Mouse (Mus musculus) forebrain, postnatal 0 days (tissue): ENCODE results near the gene Alkbh2. TPM values are rescaled to one million over a fixed set of nuclear protein-coding genes. Genes with fewer than 3 reads are reported as not detected.

Experiments used
- ATAC-seq: fragments of 200-750 bp; cut with Nextera tagmentation; 2 replicates; pipeline ENCODE4 v1.8.0; 2017; ENCODE audit warnings: mild to moderate bottlenecking, moderate library complexity
- DNase-seq: peaks from one replicate; pipeline ENCODE4 v3.0.0-alpha.2; 2015
- H3K27ac ChIP-seq: fragments of 300-500 bp; sonication (generic); 2 replicates; pipeline ENCODE4 v1.5.1; 2014; ENCODE audit warnings: low read depth, mild to moderate bottlenecking, antibody characterized with exemption, low read length, moderate library complexity, mixed read lengths
- H3K27me3 ChIP-seq: fragments of 300-500 bp; sonication (generic); 2 replicates; pipeline ENCODE4 v1.6.1; 2014; ENCODE audit warnings: mild to moderate bottlenecking, low read length, mixed read lengths; ENCODE audit not compliant: insufficient read depth
- H3K36me3 ChIP-seq: fragments of 300-500 bp; sonication (generic); 2 replicates; pipeline ENCODE4 v1.6.1; 2014; ENCODE audit warnings: mild to moderate bottlenecking, moderate library complexity; ENCODE audit not compliant: insufficient read depth
- H3K4me1 ChIP-seq: fragments of 300-500 bp; sonication (generic); 2 replicates; pipeline ENCODE4 v1.6.1; 2014; ENCODE audit warnings: antibody characterized with exemption; ENCODE audit not compliant: insufficient read depth
- H3K4me2 ChIP-seq: fragments of 300-500 bp; sonication (generic); 2 replicates; pipeline ENCODE4 v1.6.1; 2014; ENCODE audit warnings: low read depth, mild to moderate bottlenecking, moderate library complexity
- H3K4me3 ChIP-seq: fragments of 300-500 bp; sonication (generic); 2 replicates; pipeline ENCODE4 v1.5.1; 2014; ENCODE audit warnings: low read depth, low read length, mixed read lengths
- H3K9ac ChIP-seq: fragments of 300-500 bp; sonication (generic); 2 replicates; pipeline ENCODE4 v1.6.1; 2014; ENCODE audit warnings: mild to moderate bottlenecking
- H3K9me3 ChIP-seq: fragments of 300-500 bp; sonication (generic); 2 replicates; pipeline ENCODE4 v1.6.1; 2016; ENCODE audit warnings: low read length
- CTCF ChIP-seq: sonication (generic); IDR thresholded peaks from 2 replicates; pipeline ENCODE4 v1.5.1; 2016; ENCODE audit warnings: antibody characterized with exemption, control low read depth, low read depth
- WGBS: fragments of 180-500 bp; shearing (Covaris S2); extraction: QIAGEN DNeasy Blood & Tissue Kit; methylation state at CpG from one replicate; pipeline ENCODE4 v1.1.7; 2014; 5-methylcytosine and 5-hydroxymethylcytosine counted together
- polyA plus RNA-seq: library from polyadenylated mRNA; unstranded; fragments of >200 nt; fragmentation: Nextera tagmentation; extraction: Ambion mirVana; gene quantifications from 2 replicates; pipeline ENCODE4 v1.2.1, GENCODE M21; 2015
- total RNA-seq: library from RNA; depleted of rRNA; stranded (reverse); fragments of >200 nt; gene quantifications from 2 replicates; pipeline ENCODE4 v1.2.3, GENCODE M21; 2014

Gene Alkbh2
- total and polyA plus RNA-seq, 2 experiments from 2014 or later: 5.8 to 6.9 TPM

DNA sequence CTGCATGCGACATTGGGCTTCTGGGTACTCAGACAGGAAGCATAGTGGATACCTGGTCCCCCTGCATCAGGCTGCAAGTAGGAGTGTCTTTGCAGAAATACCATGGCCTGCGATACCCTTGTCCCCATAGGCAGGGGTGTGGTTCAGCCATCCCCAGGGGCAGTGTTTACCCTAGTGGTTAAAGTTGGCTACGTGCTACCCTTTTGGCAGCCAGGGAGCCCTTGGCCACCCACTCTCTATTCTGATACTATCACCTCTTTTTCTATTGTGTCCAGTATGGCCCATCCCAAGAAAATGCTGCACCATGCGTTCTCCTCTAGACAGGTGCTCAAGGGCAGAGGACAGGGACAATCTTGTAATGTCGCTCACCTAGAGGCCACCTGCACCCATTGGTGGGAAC lies 26.7 kb upstream of the Alkbh2 start:
- H3K27ac ChIP-seq: no peak overlapping the region
- no peaks in the 10 kb centered on the region for H3K27me3 ChIP-seq
- no peak overlapping the region for H3K9ac ChIP-seq
- no peak for DNase-seq
- no peaks in the 10 kb centered on the region for H3K36me3 ChIP-seq
- H3K4me1 ChIP-seq: no peaks in the 10 kb centered on the region
- no peak overlapping the region for H3K4me2 ChIP-seq
- TF ChIP-seq CTCF: no peak
- ATAC-seq: no peak
- H3K9me3 ChIP-seq: no peaks in the 10 kb centered on the region
- WGBS: 86% methylated on average over 5 of the region's 5 CpGs
- no peak overlapping the region for H3K4me3 ChIP-seq

DNA sequence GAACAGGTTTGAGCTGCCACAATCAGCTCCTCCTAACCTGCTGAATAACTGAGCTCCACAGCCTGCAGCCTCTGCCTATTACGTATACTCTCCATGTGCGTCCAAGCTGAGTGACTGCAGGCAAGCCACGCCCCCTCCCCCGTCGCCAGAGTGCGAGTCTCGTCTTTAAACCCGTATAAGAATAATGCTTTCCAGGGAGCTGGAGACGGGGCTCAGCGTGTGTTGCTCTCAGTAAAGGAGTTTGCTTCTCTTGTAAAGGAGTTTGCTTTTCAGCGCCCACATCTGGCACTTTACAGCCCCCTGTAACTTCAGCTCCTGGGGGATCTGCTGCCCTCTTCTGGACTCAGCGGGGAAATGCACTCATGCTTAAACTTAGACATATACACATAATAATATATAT lies 25.5 kb upstream of the Alkbh2 start:
- H3K27me3 ChIP-seq: no peaks in the 10 kb centered on the region
- 2% methylated on average over 12 of the region's 12 CpGs for WGBS
- TF ChIP-seq CTCF: peak; percentile 63
- H3K4me3 ChIP-seq: peak overlapping the region; percentile 2; the same call in 1 of the 2 replicates
- H3K36me3 ChIP-seq: no peaks in the 10 kb centered on the region
- no peaks in the 10 kb centered on the region for H3K4me1 ChIP-seq
- DNase-seq: peak; percentile 54
- no peak for ATAC-seq
- no peaks in the 10 kb centered on the region for H3K9me3 ChIP-seq
- no peak overlapping the region for H3K9ac ChIP-seq
- peak overlapping the region; percentile 25 for H3K4me2 ChIP-seq
- H3K27ac ChIP-seq: no peak overlapping the region

DNA sequence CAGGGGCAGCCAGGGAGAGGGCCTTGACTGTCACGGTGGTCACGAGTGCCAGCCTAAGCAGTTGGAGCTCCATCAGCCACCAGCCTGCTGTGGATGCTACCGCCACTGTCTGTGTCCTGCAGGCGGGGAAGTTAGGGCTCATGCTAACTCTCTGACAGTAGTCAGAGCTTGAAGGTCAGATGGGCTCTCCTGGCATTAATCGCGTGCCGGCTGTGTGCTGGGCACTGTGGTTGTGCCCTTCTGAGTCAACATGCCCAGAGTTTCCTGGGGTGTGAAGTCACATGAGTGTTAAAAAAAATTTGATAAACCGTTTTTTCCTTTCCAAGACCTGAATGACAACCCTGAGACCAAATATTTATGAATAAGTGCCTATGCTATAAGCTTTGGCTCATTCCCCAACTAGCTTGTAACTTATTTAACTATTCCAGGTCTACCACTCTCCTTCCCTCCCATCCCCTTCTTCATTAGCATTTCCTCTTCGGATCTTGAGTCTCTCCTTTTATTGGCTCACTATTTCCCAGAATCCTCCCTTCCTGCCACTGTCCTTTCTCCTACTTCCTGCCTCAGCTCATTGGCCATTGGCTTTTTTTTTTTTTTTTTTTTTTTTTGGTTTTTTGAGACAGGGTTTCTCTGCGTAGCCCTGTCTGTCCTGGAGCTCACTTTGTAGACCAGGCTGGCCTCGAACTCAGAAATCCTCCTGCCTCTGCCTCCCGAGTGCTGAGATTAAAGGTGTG lies 24.5 kb upstream of the Alkbh2 start:
- no peak overlapping the region for H3K4me3 ChIP-seq
- TF ChIP-seq CTCF: no peak
- H3K27ac ChIP-seq: no peak overlapping the region
- WGBS: 84% methylated on average over 12 of the region's 12 CpGs
- H3K4me1 ChIP-seq: no peaks in the 10 kb centered on the region
- no peaks in the 10 kb centered on the region for H3K36me3 ChIP-seq
- DNase-seq (no peak), ATAC-seq (no peak)
- H3K9ac ChIP-seq: no peak overlapping the region
- H3K9me3 ChIP-seq: no peaks in the 10 kb centered on the region
- no peak overlapping the region for H3K4me2 ChIP-seq
- H3K27me3 ChIP-seq: no peaks in the 10 kb centered on the region

DNA sequence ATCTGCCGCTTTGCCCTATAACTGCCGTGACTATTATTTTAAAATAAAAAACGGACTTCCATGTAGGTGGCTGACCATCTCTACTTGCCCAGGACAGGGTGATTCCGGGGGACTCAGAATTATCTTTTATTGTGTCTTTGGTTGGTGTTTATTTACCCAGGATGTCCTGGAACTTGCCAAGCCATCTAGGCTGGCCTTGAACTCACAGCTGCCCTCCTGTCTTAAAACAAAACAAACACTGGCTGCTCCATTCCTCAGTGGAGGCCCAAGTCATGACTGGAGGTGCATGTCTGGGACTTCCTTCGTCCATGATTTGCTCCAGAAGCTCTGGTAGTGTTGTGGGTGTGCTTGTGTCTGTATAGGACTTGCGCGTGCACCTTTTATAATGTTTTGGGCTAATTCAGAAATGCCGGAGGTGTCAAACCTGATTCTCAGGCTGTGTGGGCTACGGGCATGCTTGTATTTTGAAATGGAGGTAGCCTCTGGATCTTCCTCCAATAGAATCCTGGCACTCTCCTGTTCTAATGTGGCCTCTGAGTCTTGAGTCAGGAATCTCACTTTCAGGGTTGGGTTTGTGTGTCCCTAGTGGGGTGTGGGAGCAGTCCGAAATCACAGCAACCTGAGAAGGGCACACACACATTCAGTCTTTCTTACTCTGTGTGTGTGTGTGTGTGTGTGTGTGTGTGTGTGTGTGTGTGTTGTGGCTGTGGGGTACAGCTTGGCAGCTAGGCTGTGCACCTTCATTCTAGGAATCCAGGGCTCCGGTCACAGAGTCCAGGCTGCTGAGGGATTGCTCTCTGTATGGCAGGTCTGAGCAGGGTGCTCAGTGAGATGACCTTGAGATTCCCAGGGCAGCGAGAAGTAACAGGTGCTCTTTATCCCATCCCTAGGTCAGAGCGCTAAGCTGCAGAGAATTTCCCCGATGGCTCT lies 19.3 kb upstream of the Alkbh2 start:
- H3K4me1 ChIP-seq: no peaks in the 10 kb centered on the region
- H3K27me3 ChIP-seq: no peaks in the 10 kb centered on the region
- H3K36me3 ChIP-seq: no peaks in the 10 kb centered on the region
- 86% methylated on average over 14 of the region's 14 CpGs for WGBS
- no peak overlapping the region for H3K4me3 ChIP-seq
- H3K4me2 ChIP-seq: no peak overlapping the region
- DNase-seq (no peak), ATAC-seq (no peak)
- no peaks in the 10 kb centered on the region for H3K9me3 ChIP-seq
- no peak overlapping the region for H3K9ac ChIP-seq
- TF ChIP-seq CTCF: no peak
- H3K27ac ChIP-seq: no peak overlapping the region

DNA sequence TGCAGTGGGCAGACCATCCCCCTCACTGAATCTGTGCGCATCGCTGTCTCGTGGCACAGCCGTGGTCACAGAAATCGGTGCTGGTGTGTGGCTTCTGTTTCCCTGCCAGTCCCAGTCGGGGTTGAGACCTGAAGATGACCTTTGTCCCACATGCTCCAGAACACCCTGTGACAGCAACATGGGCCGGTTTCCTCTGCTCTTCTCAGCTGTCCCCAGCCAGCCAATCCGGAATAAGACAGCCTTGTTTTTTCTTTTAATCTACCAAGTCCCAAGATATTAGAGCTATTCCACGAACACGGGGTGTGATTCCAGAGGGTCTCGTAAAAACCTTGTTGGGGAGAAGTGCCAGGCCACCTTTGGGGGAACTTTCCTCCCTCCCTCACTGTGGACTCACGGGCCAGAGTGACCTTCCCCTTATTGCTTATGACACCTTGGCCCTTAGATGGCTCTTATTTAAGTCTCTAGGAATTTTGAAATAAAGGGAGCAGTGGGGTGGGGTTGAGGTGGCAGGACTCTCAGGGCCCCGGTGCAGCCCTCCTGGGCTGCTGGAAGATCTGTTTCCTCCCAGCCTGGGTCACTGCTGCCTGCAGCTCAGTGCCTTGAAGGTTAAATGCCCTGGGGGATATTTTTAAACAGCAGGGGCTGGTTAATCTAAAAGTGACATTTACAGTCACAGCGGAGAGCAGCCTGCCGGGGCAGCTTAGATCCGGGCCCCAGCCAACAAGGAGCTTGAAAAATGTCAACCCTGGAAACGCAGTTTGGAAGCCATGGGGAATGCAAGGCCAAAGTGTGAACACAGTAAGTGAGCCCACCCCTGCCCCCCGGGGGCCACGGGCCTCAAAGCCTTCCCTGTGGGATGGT lies 18.2 kb upstream of the Alkbh2 start, which contains the start of gene Acacb:
Gene Acacb (plus strand): TSS at position 508 of the 861 bp plus-strand sequence.
- WGBS: 57% methylated on average over 19 of the region's 19 CpGs
- DNase-seq (no peak), ATAC-seq (no peak)
- Histone ChIP-seq H3K36me3 (no peaks in the 10 kb centered on the region), H3K27me3 (no peaks in the 10 kb centered on the region), H3K4me3 (no peak within 1 kb of the TSS), H3K27ac (no peak within 1 kb of the TSS), H3K9ac (no peak within 1 kb of the TSS), H3K4me2 (no peak within 1 kb of the TSS), H3K4me1 (no peaks in the 10 kb centered on the region), H3K9me3 (no peaks in the 10 kb centered on the region)
- no peak for TF ChIP-seq CTCF

DNA sequence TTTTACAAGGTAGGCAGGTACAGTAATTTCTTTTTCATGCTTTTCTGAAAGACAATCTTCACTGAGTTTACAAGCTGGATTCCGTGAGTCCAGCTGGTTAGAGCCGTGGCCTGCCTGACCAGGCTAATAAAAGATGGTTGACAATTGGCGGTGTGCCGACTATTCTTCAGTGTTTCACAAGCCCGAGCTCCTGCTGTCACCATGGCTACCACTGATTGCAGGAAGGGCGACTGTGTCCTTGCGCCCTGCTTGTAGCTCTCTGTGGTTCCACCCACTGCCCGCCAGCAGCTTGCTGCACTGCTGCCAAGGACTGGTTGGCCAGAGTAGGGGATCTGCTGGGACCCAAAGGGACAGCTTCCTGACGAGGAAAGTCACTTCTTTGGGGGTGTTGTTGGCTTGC lies 11.2 kb upstream of the Alkbh2 start:
- no peak overlapping the region for H3K9ac ChIP-seq
- H3K4me3 ChIP-seq: no peak overlapping the region
- H3K36me3 ChIP-seq: peaks cover 4% of the 10 kb centered on the region; the same call in 1 of the 2 replicates
- 10% methylated on average over 9 of the region's 9 CpGs for whole genome bisulfite sequencing
- peak overlapping the region; percentile 15; the same call in 1 of the 2 replicates for H3K4me2 ChIP-seq
- peak; percentile 82 for DNase-seq
- H3K4me1 ChIP-seq: no peaks in the 10 kb centered on the region
- H3K27ac ChIP-seq: peak overlapping the region; percentile 77
- no peaks in the 10 kb centered on the region for H3K9me3 ChIP-seq
- no peak for TF ChIP-seq CTCF
- peak; percentile 92 for ATAC-seq
- H3K27me3 ChIP-seq: no peaks in the 10 kb centered on the region
